Mouse (Mus musculus): ENCODE results near the gene Psme1.

- no peak for TF ChIP-seq MAFK (IDR thresholded peaks at IDR 0.05; ENCODE audit: insufficient read depth, low read depth, low read length)
- TF ChIP-seq ZC3H11A (IDR thresholded peaks at IDR 0.05; ENCODE audit: borderline replicate concordance, low read depth, low read length), result no peak
- no peak for TF ChIP-seq HCFC1 (IDR thresholded peaks at IDR 0.05; ENCODE audit: borderline replicate concordance, insufficient read depth, low read length)
- TF ChIP-seq ZNF384 (IDR thresholded peaks at IDR 0.05; ENCODE audit: low read depth, low read length), result no peak
Observed at GRCm38 (mm10) chr14:55596036-55596690, 18.2 kb downstream of the Psme1 start.
